Mouse (Mus musculus) neural tube, embryonic 12.5 days (tissue): ENCODE data around the gene Csf2rb2. TPM values are rescaled to one million over a fixed set of nuclear protein-coding genes. Genes with fewer than 3 reads are reported as not detected.
"Not testable (repeated sequence)": the region's sequence is repeated elsewhere in the genome, so short reads cannot be mapped to it uniquely, and the experiment has no call there.

Experiments used
- ATAC-seq: fragments of 200-750 bp; cut with Nextera tagmentation; 2 replicates; pipeline ENCODE4 v1.8.0; 2017; ENCODE audit warnings: low read depth, mild to moderate bottlenecking, moderate TSS enrichment, moderate library complexity; ENCODE audit not compliant: low FRiP score
- H3K27ac ChIP-seq: fragments of 300-500 bp; sonication (generic); 2 replicates; pipeline ENCODE4 v1.5.1; 2016
- H3K27me3 ChIP-seq: fragments of 300-500 bp; sonication (generic); replicated peaks from 2 replicates; pipeline ENCODE4 v1.6.1; 2016; ENCODE audit warnings: mild to moderate bottlenecking
- H3K36me3 ChIP-seq: fragments of 300-500 bp; sonication (generic); 2 replicates; pipeline ENCODE4 v1.6.1; 2016; ENCODE audit warnings: mild to moderate bottlenecking
- H3K4me1 ChIP-seq: fragments of 300-500 bp; sonication (generic); 2 replicates; pipeline ENCODE4 v1.6.1; 2016
- H3K4me2 ChIP-seq: fragments of 300-500 bp; sonication (generic); replicated peaks from 2 replicates; pipeline ENCODE4 v1.6.1; 2016; ENCODE audit warnings: mild to moderate bottlenecking
- H3K4me3 ChIP-seq: fragments of 300-500 bp; sonication (generic); 2 replicates; pipeline ENCODE4 v1.5.1; 2016
- H3K9ac ChIP-seq: fragments of 300-500 bp; sonication (generic); 2 replicates; pipeline ENCODE4 v1.6.1; 2016; ENCODE audit warnings: mild to moderate bottlenecking
- H3K9me3 ChIP-seq: fragments of 300-500 bp; sonication (generic); 2 replicates; pipeline ENCODE4 v1.6.1; 2016; ENCODE audit warnings: mild to moderate bottlenecking
- WGBS: fragments of 180-500 bp; shearing (Covaris S2); methylation state at CpG from one replicate; pipeline ENCODE4 v1.1.7; 2016; 5-methylcytosine and 5-hydroxymethylcytosine counted together
- polyA plus RNA-seq: library from polyadenylated mRNA; unstranded; fragments of >200 nt; fragmentation: Nextera tagmentation; extraction: Ambion mirVana; gene quantifications from 2 replicates; pipeline ENCODE4 v1.2.1, GENCODE M21; 2016

Csf2rb2 gene
- polyA plus RNA-seq, 1 experiment from 2014 or later, result 0.22 TPM

- H3K4me1 ChIP-seq, result no peaks in the 10 kb centered on the region; the same call in 1 of the 2 replicates
- H3K4me2 ChIP-seq, result no peak overlapping the region
- no peaks in the 10 kb centered on the region for H3K27me3 ChIP-seq
- no peak for ATAC-seq
- H3K4me3 ChIP-seq, result no peak overlapping the region
- H3K36me3 ChIP-seq, result no peaks in the 10 kb centered on the region
- no peaks in the 10 kb centered on the region for H3K9me3 ChIP-seq
- 86% methylated on average over 10 of the region's 10 CpGs for WGBS
- H3K27ac ChIP-seq, result no peak overlapping the region
- no peak overlapping the region for H3K9ac ChIP-seq
These were observed 38.1 kb downstream of the Csf2rb2 start for GRCm38 (mm10) chr15:78267441-78267840.

- 73% methylated on average over 3 of the region's 3 CpGs for WGBS
- Histone ChIP-seq H3K27ac (no peak overlapping the region), H3K4me1 (no peaks in the 10 kb centered on the region; the same call in 1 of the 2 replicates), H3K9me3 (no peaks in the 10 kb centered on the region), H3K4me3 (no peak overlapping the region), H3K4me2 (no peak overlapping the region), H3K27me3 (no peaks in the 10 kb centered on the region), H3K9ac (no peak overlapping the region), H3K36me3 (no peaks in the 10 kb centered on the region)
- no peak for ATAC-seq
These were observed 42.2 kb downstream of the Csf2rb2 start for GRCm38 (mm10) chr15:78263286-78263685.

- Histone ChIP-seq H3K4me1 (no peaks in the 10 kb centered on the region; the same call in 1 of the 2 replicates), H3K9ac (no peak overlapping the region), H3K9me3 (no peaks in the 10 kb centered on the region), H3K4me2 (no peak overlapping the region), H3K27me3 (no peaks in the 10 kb centered on the region), H3K36me3 (no peaks in the 10 kb centered on the region), H3K27ac (no peak overlapping the region), H3K4me3 (no peak overlapping the region)
- ATAC-seq, result no peak
- WGBS, result 71% methylated on average over 13 of the region's 13 CpGs
These were observed 44.7 kb downstream of the Csf2rb2 start for GRCm38 (mm10) chr15:78260668-78261333.

- Histone ChIP-seq H3K4me1 (no peaks in the 10 kb centered on the region; the same call in 1 of the 2 replicates), H3K27ac (no peak overlapping the region), H3K27me3 (no peaks in the 10 kb centered on the region), H3K4me3 (no peak overlapping the region), H3K9me3 (no peaks in the 10 kb centered on the region), H3K4me2 (no peak overlapping the region), H3K36me3 (no peaks in the 10 kb centered on the region), H3K9ac (no peak overlapping the region)
- no peak for ATAC-seq
- 81% methylated on average over 10 of the region's 10 CpGs for WGBS
These were observed 47.2 kb downstream of the Csf2rb2 start for GRCm38 (mm10) chr15:78258246-78258865.

- Histone ChIP-seq H3K4me1 (no peaks in the 10 kb centered on the region), H3K9ac (no peak overlapping the region), H3K27me3 (no peaks in the 10 kb centered on the region), H3K27ac (no peak overlapping the region), H3K36me3 (no peaks in the 10 kb centered on the region), H3K4me3 (no peak overlapping the region), H3K4me2 (no peak overlapping the region), H3K9me3 (no peaks in the 10 kb centered on the region)
- ATAC-seq, result no peak
- WGBS, result 42% methylated on average over 7 of the region's 7 CpGs
These were observed 48.0 kb downstream of the Csf2rb2 start for GRCm38 (mm10) chr15:78257326-78258050.

- H3K36me3 ChIP-seq, result not testable (repeated sequence)
These were observed 48.8 kb downstream of the Csf2rb2 start for GRCm38 (mm10) chr15:78256602-78257259.

GRCm38 (mm10) chr15:78254751-78255150, 50.8 kb downstream of the Csf2rb2 start:
- Histone ChIP-seq H3K27me3 (no peaks in the 10 kb centered on the region), H3K36me3 (no peaks in the 10 kb centered on the region), H3K9ac (no peak overlapping the region), H3K4me1 (no peaks in the 10 kb centered on the region), H3K4me3 (no peak overlapping the region), H3K4me2 (no peak overlapping the region), H3K27ac (no peak overlapping the region), H3K9me3 (no peaks in the 10 kb centered on the region)
- ATAC-seq, result no peak
- 23% methylated on average over 20 of the region's 20 CpGs for WGBS

More at GRCm38 (mm10) chr15:78256602-78257259, 48.8 kb downstream of the Csf2rb2 start:
- ATAC-seq, H3K9me3 ChIP-seq, H3K4me3 ChIP-seq, H3K27ac ChIP-seq, H3K4me2 ChIP-seq, H3K9ac ChIP-seq, H3K4me1 ChIP-seq, H3K27me3 ChIP-seq: not testable (repeated sequence)

- Histone ChIP-seq H3K4me3 (no peak overlapping the region), H3K9ac (no peak overlapping the region), H3K4me1 (no peaks in the 10 kb centered on the region), H3K4me2 (no peak overlapping the region), H3K27ac (no peak overlapping the region), H3K27me3 (no peaks in the 10 kb centered on the region), H3K36me3 (no peaks in the 10 kb centered on the region), H3K9me3 (no peaks in the 10 kb centered on the region)
- 76% methylated on average over 3 of the region's 3 CpGs for WGBS
- ATAC-seq, result no peak
These were observed 57.1 kb downstream of the Csf2rb2 start for GRCm38 (mm10) chr15:78248410-78248809.

- Histone ChIP-seq H3K27ac (no peak overlapping the region), H3K36me3 (no peaks in the 10 kb centered on the region), H3K4me2 (no peak overlapping the region), H3K27me3 (no peaks in the 10 kb centered on the region), H3K4me3 (no peak overlapping the region), H3K9ac (no peak overlapping the region), H3K9me3 (no peaks in the 10 kb centered on the region), H3K4me1 (no peaks in the 10 kb centered on the region)
- no peak for ATAC-seq
- 68% methylated on average over 2 of the region's 2 CpGs for WGBS
These were observed 57.9 kb downstream of the Csf2rb2 start for GRCm38 (mm10) chr15:78247659-78248058.

- H3K27ac ChIP-seq, result no peak overlapping the region
- ATAC-seq, result no peak
- H3K27me3 ChIP-seq, result no peaks in the 10 kb centered on the region
- no peak overlapping the region for H3K9ac ChIP-seq
- no peaks in the 10 kb centered on the region for H3K9me3 ChIP-seq
- H3K4me1 ChIP-seq, result no peaks in the 10 kb centered on the region
- no peaks in the 10 kb centered on the region for H3K36me3 ChIP-seq
- H3K4me2 ChIP-seq, result no peak overlapping the region
- H3K4me3 ChIP-seq, result no peak overlapping the region
- 79% methylated on average over 18 of the region's 18 CpGs for WGBS
These were observed 59.1 kb downstream of the Csf2rb2 start for GRCm38 (mm10) chr15:78246143-78247116.

GRCm38 (mm10) chr15:78244695-78245492, 60.6 kb downstream of the Csf2rb2 start, which contains the start of gene Ncf4:
TSS of gene Ncf4 (plus strand) at chr15:78244801.
- ATAC-seq, result no peak
- no peak within 1 kb of the TSS for H3K4me3 ChIP-seq
- no peaks in the 10 kb centered on the region for H3K36me3 ChIP-seq
- H3K4me1 ChIP-seq, result no peaks in the 10 kb centered on the region
- H3K27me3 ChIP-seq, result no peaks in the 10 kb centered on the region
- 71% methylated on average over 7 of the region's 7 CpGs for WGBS
- H3K9me3 ChIP-seq, result no peaks in the 10 kb centered on the region
- no peak within 1 kb of the TSS for H3K27ac ChIP-seq
- no peak within 1 kb of the TSS for H3K4me2 ChIP-seq
- no peak within 1 kb of the TSS for H3K9ac ChIP-seq
